Comparison of ENCODE assay signal across 8 mouse cellular contexts in genomic region chr17:80096043-80096719, GRCm38 (mm10). TPM values are rescaled to one million over a fixed set of nuclear protein-coding genes. Genes with fewer than 3 reads are reported as not detected.
DNase-seq lines count a peak whose midpoint lies in the region; ATAC-seq and TF ChIP-seq lines count a peak whose summit lies in the region.

No protein-coding gene starts in this region.

- no peaks in the 10 kb centered on the region for H3K36me3 ChIP-seq in ES-Bruce4 (ENCODE audit: control insufficient read depth, insufficient read depth, low read length, poor library complexity, severe bottlenecking)
- H3K36me3 ChIP-seq in hindbrain, embryonic 13.5 days = no peaks in the 10 kb centered on the region
- H3K36me3 ChIP-seq in lung, embryonic 16.5 days (ENCODE audit: control insufficient read depth, insufficient read depth, low read length) = no peaks in the 10 kb centered on the region

- 0 out of 2 replicates have a peak, but pooled peaks have one; percentile 22 for TF ChIP-seq EP300 in ES-Bruce4 (IDR thresholded peaks at IDR 0.05; ENCODE audit: insufficient read depth, low read depth, low read length)

- no peak for TF ChIP-seq CTCF in ES-Bruce4 (IDR thresholded peaks at IDR 0.05; ENCODE audit: low read depth, low read length)

- no peaks in the 10 kb centered on the region for H3K9me3 ChIP-seq in ES-Bruce4 (replicated peaks; ENCODE audit: control insufficient read depth, insufficient read depth, low read length, poor library complexity, severe bottlenecking)
- no peaks in the 10 kb centered on the region for H3K9me3 ChIP-seq in hindbrain, embryonic 13.5 days
- H3K9me3 ChIP-seq in lung, embryonic 16.5 days (ENCODE audit: control insufficient read depth, low read length) = no peaks in the 10 kb centered on the region; the same call in 1 of the 2 replicates

- H3K27ac ChIP-seq in ES-Bruce4 (ENCODE audit: insufficient read depth, low read length) = no peak overlapping the region
- H3K27ac ChIP-seq in hindbrain, embryonic 13.5 days = no peak overlapping the region
- peak overlapping the region; percentile 77 for H3K27ac ChIP-seq in lung, embryonic 16.5 days (ENCODE audit: low read length)

- no peak overlapping the region for H3K9ac ChIP-seq in ES-Bruce4 (ENCODE audit: low read depth, poor library complexity, severe bottlenecking)
- H3K9ac ChIP-seq in hindbrain, embryonic 13.5 days = peak overlapping the region; percentile 53; the same call in 1 of the 2 replicates
- peak overlapping the region; percentile 33 for H3K9ac ChIP-seq in lung, embryonic 16.5 days (ENCODE audit: low read length)

- H3K4me1 ChIP-seq in ES-Bruce4 (ENCODE audit: control insufficient read depth, insufficient read depth, low read length) = no peaks in the 10 kb centered on the region
- peaks cover 19% of the 10 kb centered on the region for H3K4me1 ChIP-seq in hindbrain, embryonic 13.5 days (replicated peaks)
- no peaks in the 10 kb centered on the region for H3K4me1 ChIP-seq in lung, embryonic 16.5 days (replicated peaks; ENCODE audit: control insufficient read depth, insufficient read depth, low read length)

- 14% methylated on average over 20 of the region's 20 CpGs for WGBS in hindbrain, embryonic 13.5 days
- WGBS in lung, embryonic 16.5 days = 13% methylated on average over 20 of the region's 20 CpGs

- H3K27me3 ChIP-seq in ES-Bruce4 (ENCODE audit: control insufficient read depth, insufficient read depth, low read length, poor library complexity, severe bottlenecking) = no peaks in the 10 kb centered on the region
- H3K27me3 ChIP-seq in hindbrain, embryonic 13.5 days = no peaks in the 10 kb centered on the region
- no peaks in the 10 kb centered on the region for H3K27me3 ChIP-seq in lung, embryonic 16.5 days (ENCODE audit: control insufficient read depth, insufficient read depth, low read depth, low read length)

- TF ChIP-seq POLR2A in ES-Bruce4 (IDR thresholded peaks at IDR 0.05; ENCODE audit: insufficient read depth, low read length) = no peak

- H3K4me3 ChIP-seq in ES-Bruce4 (ENCODE audit: low read depth, low read length) = peak overlapping the region; percentile 23
- H3K4me3 ChIP-seq in hindbrain, embryonic 13.5 days = peak overlapping the region; percentile 12
- H3K4me3 ChIP-seq in lung, embryonic 16.5 days (ENCODE audit: low read length) = peak overlapping the region; percentile 29

- DNase-seq in cerebellum, adult 8-10 months = peak; percentile 10
- peak; percentile 22 to 66 for DNase-seq in frontal cortex, adult 2 months (ENCODE audit: extremely low spot score in 1 of 2, low spot score in 1 of 2)
- DNase-seq in layer of hippocampus, postnatal 10 days (ENCODE audit: low spot score in 2 of 2) = peak; percentile 49 to 60
- DNase-seq in ovary, adult 18-20 months (ENCODE audit: low spot score) = peak; percentile 59
- DNase-seq in thymus, postnatal 25 days = peak; percentile 26

- ATAC-seq in hindbrain, embryonic 13.5 days (ENCODE audit: low FRiP score) = peak; percentile 85
- ATAC-seq in lung, embryonic 16.5 days (ENCODE audit: low read depth) = peak; percentile 93

- H3K4me2 ChIP-seq in hindbrain, embryonic 13.5 days = peak overlapping the region; percentile 49
- H3K4me2 ChIP-seq in lung, embryonic 16.5 days (ENCODE audit: low read depth, low read length) = peak overlapping the region; percentile 55

RNA-seq across cellular contexts. Expression of gene Galm, which starts 31.1 kb away (rescaled TPM):
- polyA plus RNA-seq in ES-Bruce4 (2011; ENCODE audit: insufficient read depth, insufficient read length, low read depth, missing spikeins) = 15.1 and 17.5 TPM in 2 replicates
- polyA plus RNA-seq in frontal cortex, adult 2 months (2012; rRNA removed) = 2.4 and 2.6 TPM in 2 replicates
- 2.0 and 2.4 TPM in 2 replicates for polyA plus RNA-seq in hindbrain, embryonic 13.5 days (2015; fragmentation: Nextera tagmentation; extraction: Ambion mirVana)
- total RNA-seq in layer of hippocampus, postnatal 10 days (2021) = 1 to 10 TPM; 2.9 to 3.7 TPM
- 20.4 TPM in 2 replicates for polyA plus RNA-seq in lung, embryonic 16.5 days (2015; fragmentation: Nextera tagmentation; extraction: Ambion mirVana)

RNA-seq across cellular contexts. Expression of gene Hnrnpll, which starts 34.0 kb away (rescaled TPM):
- 73.4 and 77.4 TPM in 2 replicates for polyA plus RNA-seq in ES-Bruce4 (2011; ENCODE audit: insufficient read depth, insufficient read length, low read depth, missing spikeins)
- polyA plus RNA-seq in frontal cortex, adult 2 months (2012; rRNA removed) = 50.8 and 58.0 TPM in 2 replicates
- 60.4 and 64.1 TPM in 2 replicates for polyA plus RNA-seq in hindbrain, embryonic 13.5 days (2015; fragmentation: Nextera tagmentation; extraction: Ambion mirVana)
- 10 to 100 TPM; 68.6 to 74.6 TPM for total RNA-seq in layer of hippocampus, postnatal 10 days (2021)
- 64.6 and 64.9 TPM in 2 replicates for polyA plus RNA-seq in lung, embryonic 16.5 days (2015; fragmentation: Nextera tagmentation; extraction: Ambion mirVana)
